Mouse (Mus musculus) kidney, postnatal 0 days (tissue): ENCODE data around the gene Prcc. TPM values are rescaled to one million over a fixed set of nuclear protein-coding genes. Genes with fewer than 3 reads are reported as not detected.
"Not testable (repeated sequence)": the region's sequence is repeated elsewhere in the genome, so short reads cannot be mapped to it uniquely, and the experiment has no call there.

Experiments used
- ATAC-seq: fragments of 200-750 bp; cut with Nextera tagmentation; replicated peaks from 2 replicates; pipeline ENCODE4 v1.8.0; 2017; ENCODE audit warnings: low read depth, moderate number of reproducible peaks, moderate TSS enrichment, moderate library complexity; ENCODE audit not compliant: low FRiP score
- DNase-seq: peaks from one replicate; pipeline ENCODE4 v3.0.0-alpha.2; 2016; ENCODE audit warnings: low spot score
- H3K27ac ChIP-seq: fragments of 300-500 bp; sonication (generic); 2 replicates; pipeline ENCODE4 v1.5.1; 2014; ENCODE audit warnings: mild to moderate bottlenecking
- H3K27me3 ChIP-seq: fragments of 300-500 bp; sonication (generic); 2 replicates; pipeline ENCODE4 v1.6.1; 2014; ENCODE audit warnings: low read length, mixed read lengths; ENCODE audit not compliant: insufficient read depth
- H3K36me3 ChIP-seq: fragments of 300-500 bp; sonication (generic); 2 replicates; pipeline ENCODE4 v1.6.1; 2014; ENCODE audit warnings: low read length, mixed read lengths; ENCODE audit not compliant: insufficient read depth
- H3K4me1 ChIP-seq: fragments of 300-500 bp; sonication (generic); replicated peaks from 2 replicates; pipeline ENCODE4 v1.6.1; 2014; ENCODE audit warnings: antibody characterized with exemption, low read length, mixed read lengths; ENCODE audit not compliant: insufficient read depth
- H3K4me2 ChIP-seq: fragments of 300-500 bp; sonication (generic); 2 replicates; pipeline ENCODE4 v1.6.1; 2014; ENCODE audit warnings: mild to moderate bottlenecking, low read length, moderate library complexity, mixed read lengths
- H3K4me3 ChIP-seq: fragments of 300-500 bp; sonication (generic); replicated peaks from 2 replicates; pipeline ENCODE4 v1.5.1; 2014; ENCODE audit warnings: low read depth, low read length
- H3K9ac ChIP-seq: fragments of 300-500 bp; sonication (generic); 2 replicates; pipeline ENCODE4 v1.6.1; 2014; ENCODE audit warnings: low read depth, low read length
- H3K9me3 ChIP-seq: fragments of 300-500 bp; sonication (generic); replicated peaks from 2 replicates; pipeline ENCODE4 v1.6.1; 2016; ENCODE audit warnings: low read length, inconsistent platforms, mixed read lengths
- CTCF ChIP-seq: IDR thresholded peaks from 2 replicates; pipeline ENCODE4 v1.5.1; 2016; ENCODE audit warnings: antibody characterized with exemption, low read depth, mild to moderate bottlenecking, moderate library complexity
- WGBS: fragments of 180-500 bp; shearing (Covaris S2); extraction: QIAGEN DNeasy Blood & Tissue Kit; methylation state at CpG from one replicate; pipeline ENCODE4 v1.1.7; 2014; 5-methylcytosine and 5-hydroxymethylcytosine counted together
- polyA plus RNA-seq: library from polyadenylated mRNA; unstranded; fragments of >200 nt; fragmentation: Nextera tagmentation; extraction: Ambion mirVana; gene quantifications from 2 replicates; pipeline ENCODE4 v1.2.1, GENCODE M21; 2015

Prcc gene
- polyA plus RNA-seq, 1 experiment from 2014 or later: 15.1 TPM

- H3K36me3 ChIP-seq: no peaks in the 10 kb centered on the region
- no peak overlapping the region for H3K27ac ChIP-seq
- no peak overlapping the region for H3K4me3 ChIP-seq
- no peak for DNase-seq
- H3K27me3 ChIP-seq: no peaks in the 10 kb centered on the region
- H3K4me2 ChIP-seq: no peak overlapping the region
- TF ChIP-seq CTCF: no peak
- no peak overlapping the region for H3K9ac ChIP-seq
- no peak for ATAC-seq
- H3K9me3 ChIP-seq: no peaks in the 10 kb centered on the region
- no peaks in the 10 kb centered on the region for H3K4me1 ChIP-seq
Observed at GRCm38 (mm10) chr3:87840858-87841257, 44.5 kb downstream of the Prcc start.

- 0% methylated on average over 4 of the region's 4 CpGs for WGBS
- TF ChIP-seq CTCF: peak; percentile 96
- H3K27ac ChIP-seq: no peak overlapping the region
- H3K36me3 ChIP-seq: no peaks in the 10 kb centered on the region
- H3K4me3 ChIP-seq: no peak overlapping the region
- no peaks in the 10 kb centered on the region for H3K27me3 ChIP-seq
- H3K4me2 ChIP-seq: no peak overlapping the region
- ATAC-seq (no peak), DNase-seq (peak; percentile 77)
- no peak overlapping the region for H3K9ac ChIP-seq
- H3K4me1 ChIP-seq: no peaks in the 10 kb centered on the region
- H3K9me3 ChIP-seq: no peaks in the 10 kb centered on the region
Observed at GRCm38 (mm10) chr3:87838622-87839021, 46.8 kb downstream of the Prcc start.

DNA sequence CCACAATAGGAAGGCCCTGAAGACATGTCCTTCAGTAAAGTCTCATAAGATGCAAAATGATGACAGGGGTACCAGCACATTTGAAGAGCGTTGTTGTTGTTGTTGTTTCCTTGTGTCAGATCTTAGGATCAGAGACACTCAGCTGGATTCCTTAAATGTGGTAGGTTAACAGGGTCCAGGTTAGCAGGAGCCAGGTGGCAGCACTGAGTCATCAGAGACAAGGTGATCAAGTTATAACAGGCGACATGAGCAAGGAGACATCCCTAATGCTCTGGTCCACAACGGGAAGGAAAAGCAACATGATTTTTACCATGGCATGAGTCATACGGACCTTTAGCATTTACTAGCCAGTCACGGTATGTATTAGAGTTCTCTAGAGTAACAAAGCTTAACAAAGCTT is 51.9 kb downstream of the Prcc start:
- Histone ChIP-seq H3K4me2 (no peak overlapping the region), H3K27me3 (no peaks in the 10 kb centered on the region), H3K9ac (no peak overlapping the region), H3K9me3 (no peaks in the 10 kb centered on the region), H3K4me3 (no peak overlapping the region), H3K36me3 (no peaks in the 10 kb centered on the region), H3K27ac (no peak overlapping the region), H3K4me1 (no peaks in the 10 kb centered on the region)
- WGBS: 69% methylated on average over 5 of the region's 5 CpGs
- peak; percentile 51; the same call in 1 of the 2 replicates for TF ChIP-seq CTCF
- no peak for DNase-seq
- ATAC-seq: no peak

- no peak for DNase-seq
- no peaks in the 10 kb centered on the region for H3K36me3 ChIP-seq
- no peaks in the 10 kb centered on the region for H3K27me3 ChIP-seq
- H3K9ac ChIP-seq: no peak overlapping the region
- no peak for ATAC-seq
- H3K4me2 ChIP-seq: no peak overlapping the region
- H3K9me3 ChIP-seq: no peaks in the 10 kb centered on the region
- H3K4me1 ChIP-seq: no peaks in the 10 kb centered on the region
- no peak overlapping the region for H3K4me3 ChIP-seq
- 80% methylated on average over 7 of the region's 7 CpGs for WGBS
- no peak for TF ChIP-seq CTCF
- no peak overlapping the region for H3K27ac ChIP-seq
Observed at GRCm38 (mm10) chr3:87832109-87832859, 53.1 kb downstream of the Prcc start.

GRCm38 (mm10) chr3:87829025-87829424 is 56.4 kb downstream of the Prcc start:
- no peak overlapping the region for H3K4me3 ChIP-seq
- no peak overlapping the region for H3K4me2 ChIP-seq
- no peaks in the 10 kb centered on the region for H3K27me3 ChIP-seq
- no peaks in the 10 kb centered on the region for H3K9me3 ChIP-seq
- no peak for TF ChIP-seq CTCF
- H3K36me3 ChIP-seq: no peaks in the 10 kb centered on the region
- H3K27ac ChIP-seq: no peak overlapping the region
- H3K4me1 ChIP-seq: no peaks in the 10 kb centered on the region
- H3K9ac ChIP-seq: no peak overlapping the region
- no peak for ATAC-seq
- no peak for DNase-seq
- 53% methylated on average over 10 of the region's 10 CpGs for WGBS

GRCm38 (mm10) chr3:87828435-87828834 is 57.0 kb downstream of the Prcc start:
- Histone ChIP-seq H3K36me3 (no peaks in the 10 kb centered on the region), H3K9me3 (no peaks in the 10 kb centered on the region), H3K27ac (no peak overlapping the region), H3K9ac (no peak overlapping the region), H3K27me3 (no peaks in the 10 kb centered on the region), H3K4me3 (no peak overlapping the region), H3K4me1 (no peaks in the 10 kb centered on the region), H3K4me2 (no peak overlapping the region)
- no peak for TF ChIP-seq CTCF
- 32% methylated on average over 4 of the region's 4 CpGs for WGBS
- ATAC-seq (no peak), DNase-seq (no peak)

GRCm38 (mm10) chr3:87824206-87824605 is 61.2 kb downstream of the Prcc start, which contains the start of gene Pear1:
Pear1 (minus strand) TSS chr3:87824306.
- not testable (repeated sequence) for H3K27ac ChIP-seq, H3K4me1 ChIP-seq, DNase-seq, H3K9ac ChIP-seq, H3K9me3 ChIP-seq, H3K36me3 ChIP-seq, H3K27me3 ChIP-seq, H3K4me3 ChIP-seq, ATAC-seq, H3K4me2 ChIP-seq
- WGBS: 86% methylated on average over 1 of the region's 1 CpGs
